Mouse (Mus musculus): ENCODE data around the gene H6pd. TPM values are rescaled to one million over a fixed set of nuclear protein-coding genes. Genes with fewer than 3 reads are reported as not detected.

The H6pd gene
- total and polyA plus RNA-seq, 3 experiments, result 6.9 to 10.8 TPM; not detected in 1

DNA sequence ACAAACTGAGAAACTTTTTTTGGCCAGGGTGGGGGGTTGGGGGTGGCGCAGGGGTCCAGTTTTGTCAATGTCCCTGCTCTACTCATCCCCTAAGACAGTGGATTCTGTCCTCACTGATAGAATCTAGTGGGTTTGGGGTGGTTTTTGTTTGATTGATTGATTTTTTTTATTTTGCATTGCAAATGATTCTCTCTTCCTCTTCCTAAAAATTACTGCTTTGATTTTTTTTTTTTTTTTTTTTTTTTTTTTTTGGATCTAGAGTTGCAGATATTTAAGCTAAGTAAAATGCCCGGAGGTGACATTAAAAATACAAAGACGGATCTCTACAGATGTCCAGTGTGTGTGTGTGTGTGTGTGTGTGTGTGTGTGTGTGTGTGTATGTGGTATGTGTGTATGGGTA is 43.6 kb upstream of the H6pd start:
- Histone ChIP-seq H3K27me3 (ENCODE audit: control insufficient read depth in 1 of 2, insufficient read depth in 2 of 2, low read length in 2 of 2) (peaks cover 0 to 4% of the 10 kb centered on the region in 2 experiments; a peak in 2 of 4 replicates), H3K79me2 (ENCODE audit: control insufficient read depth, insufficient read depth, low read length, poor library complexity) (no peaks in the 10 kb centered on the region), H3K27ac (ENCODE audit: control insufficient read depth, low read depth, low read length) (no peak overlapping the region), H3K9ac (ENCODE audit: control insufficient read depth, low read depth, low read length, poor library complexity, severe bottlenecking) (no peak overlapping the region), H3K4me3 (ENCODE audit: control insufficient read depth in 1 of 2, insufficient read depth in 1 of 2, low read depth in 2 of 2, low read length in 2 of 2) (no peak overlapping the region), H3K9me3 (replicated peaks; ENCODE audit: insufficient read depth, low read length) (no peaks in the 10 kb centered on the region), H3K4me1 (ENCODE audit: control insufficient read depth in 1 of 2, insufficient read depth in 2 of 2, low read length in 2 of 2) (no peaks in the 10 kb centered on the region), H3K36me3 (ENCODE audit: control insufficient read depth in 1 of 2, insufficient read depth in 2 of 2, low read length in 2 of 2) (no peaks in the 10 kb centered on the region)
- TF ChIP-seq MYB (IDR thresholded peaks at IDR 0.05; ENCODE audit: low read depth, low read length) (no peak), TAL1 (IDR thresholded peaks at IDR 0.05; ENCODE audit: low read length) (no peak)
- DNase-seq (ENCODE audit: low read depth, low spot score), result no peak

DNA sequence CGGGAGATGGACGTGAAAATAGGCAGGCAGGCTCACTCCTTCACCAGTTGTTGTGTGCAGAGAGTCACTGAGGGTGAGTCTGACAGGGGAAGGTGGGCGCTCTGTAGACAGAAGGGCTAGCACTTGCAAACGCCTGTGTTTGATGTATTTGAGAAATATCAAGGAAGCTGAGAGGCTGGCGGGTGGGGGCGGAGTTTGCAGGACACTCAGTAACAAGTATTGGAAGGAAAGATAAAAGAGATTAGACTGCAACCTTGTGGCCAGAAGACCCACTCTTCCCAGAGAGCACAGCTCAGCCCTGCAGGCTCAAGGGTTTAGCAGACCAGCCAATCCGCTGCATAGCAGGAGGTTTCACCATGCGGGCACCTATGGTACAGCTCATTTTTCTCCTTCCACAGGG is 42.7 kb upstream of the H6pd start:
- no peaks in the 10 kb centered on the region for H3K36me3 ChIP-seq (ENCODE audit: control insufficient read depth in 1 of 2, insufficient read depth in 2 of 2, low read length in 2 of 2)
- no peak for TF ChIP-seq MXI1 (IDR thresholded peaks at IDR 0.05; ENCODE audit: low read depth, low read length)
- TF ChIP-seq ZNF384 (IDR thresholded peaks at IDR 0.05; ENCODE audit: low read depth, low read length), result no peak
- TF ChIP-seq HCFC1 (IDR thresholded peaks at IDR 0.05; ENCODE audit: low read depth, low read length), result no peak
- TF ChIP-seq POLR2A (IDR thresholded peaks at IDR 0.05; ENCODE audit: control insufficient read depth in 1 of 2, insufficient read depth in 1 of 2, low read depth in 1 of 2, low read length in 2 of 2, poor library complexity in 1 of 2), result no peak
- TF ChIP-seq TCF12 (IDR thresholded peaks at IDR 0.05; ENCODE audit: low read depth, low read length), result no peak
- TF ChIP-seq ELF1 (IDR thresholded peaks at IDR 0.05; ENCODE audit: low read depth, low read length), result no peak
- TF ChIP-seq GATA1 (IDR thresholded peaks at IDR 0.05; ENCODE audit: low read depth, low read length), result no peak
- no peak for TF ChIP-seq MAFK (IDR thresholded peaks at IDR 0.05; ENCODE audit: borderline replicate concordance, low read depth, low read length)
- no peak for TF ChIP-seq CHD1 (IDR thresholded peaks at IDR 0.05; ENCODE audit: low read depth, low read length)
- TF ChIP-seq EP300 (IDR thresholded peaks at IDR 0.05; ENCODE audit: low read depth in 1 of 2, low read length in 2 of 2), result no peak
- TF ChIP-seq RCOR1 (IDR thresholded peaks at IDR 0.05; ENCODE audit: low read depth, low read length), result no peak

DNA sequence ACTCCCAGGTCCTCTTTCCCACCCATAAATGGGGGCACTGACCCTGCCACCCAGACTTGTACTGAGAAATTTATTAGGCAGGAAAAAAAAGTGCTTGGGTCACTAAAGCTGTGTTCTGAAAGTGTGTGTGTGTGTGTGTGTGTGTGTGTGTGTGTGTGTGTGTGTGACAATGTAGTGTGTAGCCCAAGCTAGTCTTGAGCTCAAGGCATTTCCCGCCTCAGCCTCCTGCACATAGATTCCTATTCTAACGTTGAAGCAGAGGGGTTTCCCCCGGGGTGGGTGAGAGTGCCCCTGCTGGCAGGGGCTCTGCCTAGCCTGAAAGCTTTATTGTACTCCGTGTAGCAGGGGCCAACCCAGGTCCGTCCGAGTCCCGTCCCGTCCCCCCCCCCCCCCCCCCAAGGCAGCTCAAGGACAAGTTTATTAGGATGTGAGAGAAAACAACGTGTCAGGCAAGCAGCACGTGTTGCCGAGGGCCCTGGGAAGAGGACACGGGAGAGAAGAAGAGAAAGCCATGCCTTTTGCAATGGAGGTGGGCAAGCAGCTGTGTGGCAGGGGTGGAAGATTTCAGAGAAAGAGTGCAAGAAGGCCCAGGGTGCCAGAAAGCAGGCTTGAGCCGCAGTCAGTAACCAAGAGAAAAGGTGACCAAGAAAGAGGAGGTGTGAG is 40.9 kb upstream of the H6pd start:
- Histone ChIP-seq H3K4me1 (ENCODE audit: control insufficient read depth in 1 of 2, insufficient read depth in 2 of 2, low read length in 2 of 2) (no peaks in the 10 kb centered on the region), H3K27me3 (ENCODE audit: control insufficient read depth in 1 of 2, insufficient read depth in 2 of 2, low read length in 2 of 2) (peaks cover 2 to 4% of the 10 kb centered on the region in 2 experiments; a peak in 2 of 4 replicates), H3K36me3 (ENCODE audit: control insufficient read depth in 1 of 2, insufficient read depth in 2 of 2, low read length in 2 of 2) (no peaks in the 10 kb centered on the region), H3K4me3 (ENCODE audit: control insufficient read depth in 1 of 2, insufficient read depth in 1 of 2, low read depth in 2 of 2, low read length in 2 of 2) (no peak overlapping the region), H3K9ac (ENCODE audit: control insufficient read depth, low read depth, low read length, poor library complexity, severe bottlenecking) (no peak overlapping the region), H3K27ac (ENCODE audit: control insufficient read depth, low read depth, low read length) (no peak overlapping the region), H3K79me2 (ENCODE audit: control insufficient read depth, insufficient read depth, low read length, poor library complexity) (no peaks in the 10 kb centered on the region), H3K9me3 (replicated peaks; ENCODE audit: insufficient read depth, low read length) (no peaks in the 10 kb centered on the region)
- no peak for DNase-seq (ENCODE audit: low read depth, low spot score)
- TF ChIP-seq POLR2AphosphoS5 (IDR thresholded peaks at IDR 0.05; ENCODE audit: borderline replicate concordance, low read depth, low read length) (no peak), USF2 (IDR thresholded peaks at IDR 0.05; ENCODE audit: borderline replicate concordance in 1 of 2, insufficient read depth in 1 of 2, low read depth in 1 of 2, low read length in 2 of 2) (no peak), MAZ (IDR thresholded peaks at IDR 0.05; ENCODE audit: low read depth, low read length) (no peak), RCOR1 (IDR thresholded peaks at IDR 0.05; ENCODE audit: low read depth, low read length) (no peak), SMC3 (IDR thresholded peaks at IDR 0.05; ENCODE audit: low read depth, low read length) (no peak), BHLHE40 (IDR thresholded peaks at IDR 0.05; ENCODE audit: borderline replicate concordance, low read depth, low read length) (no peak), CTCF (IDR thresholded peaks at IDR 0.05 in 2 of 3, conservative IDR thresholded peaks at IDR 0.05 in 1 of 3; ENCODE audit: control insufficient read depth in 1 of 3, insufficient read depth in 1 of 3, low read depth in 2 of 3, low read length in 3 of 3, poor library complexity in 1 of 3, severe bottlenecking in 1 of 3) (no peak), MEF2A (IDR thresholded peaks at IDR 0.05; ENCODE audit: extremely low read depth, insufficient replicate concordance, low read depth, low read length, poor library complexity, severe bottlenecking) (no peak), SIN3A (IDR thresholded peaks at IDR 0.05; ENCODE audit: low read length) (no peak), KAT2A (conservative IDR thresholded peaks at IDR 0.05; ENCODE audit: low read depth, low read length) (no peak), NRF1 (IDR thresholded peaks at IDR 0.05; ENCODE audit: insufficient read depth, low read depth, low read length, poor library complexity, severe bottlenecking) (no peak), GABPA (IDR thresholded peaks at IDR 0.05; ENCODE audit: low read depth, low read length) (no peak), MYB (IDR thresholded peaks at IDR 0.05; ENCODE audit: low read depth, low read length) (no peak), ZNF384 (IDR thresholded peaks at IDR 0.05; ENCODE audit: low read depth, low read length) (no peak), ELF1 (IDR thresholded peaks at IDR 0.05; ENCODE audit: low read depth, low read length) (no peak)

More for the DNA sequence above, 42.7 kb upstream of the H6pd start:
- Histone ChIP-seq H3K4me1 (ENCODE audit: control insufficient read depth in 1 of 2, insufficient read depth in 2 of 2, low read length in 2 of 2) (no peaks in the 10 kb centered on the region), H3K27me3 (ENCODE audit: control insufficient read depth in 1 of 2, insufficient read depth in 2 of 2, low read length in 2 of 2) (peaks cover 0 to 4% of the 10 kb centered on the region in 2 experiments; a peak in 1 of 4 replicates), H3K4me3 (ENCODE audit: control insufficient read depth in 1 of 2, insufficient read depth in 1 of 2, low read depth in 2 of 2, low read length in 2 of 2) (no peak overlapping the region), H3K79me2 (ENCODE audit: control insufficient read depth, insufficient read depth, low read length, poor library complexity) (no peaks in the 10 kb centered on the region), H3K9ac (ENCODE audit: control insufficient read depth, low read depth, low read length, poor library complexity, severe bottlenecking) (no peak overlapping the region), H3K27ac (ENCODE audit: control insufficient read depth, low read depth, low read length) (no peak overlapping the region), H3K9me3 (replicated peaks; ENCODE audit: insufficient read depth, low read length) (no peaks in the 10 kb centered on the region)
- no peak for DNase-seq (ENCODE audit: low read depth, low spot score)
